Mouse (Mus musculus) intestine, embryonic 16.5 days (tissue): Measurements from ENCODE around the gene Rtn2. TPM values are rescaled to one million over a fixed set of nuclear protein-coding genes. Genes with fewer than 3 reads are reported as not detected.
A peak's percentile ranks its signal among the peaks of the same experiment; 100 is the strongest.

Experiments used
- ATAC-seq: fragments of 200-750 bp; cut with Nextera tagmentation; 2 replicates; pipeline ENCODE4 v1.8.0; 2017; ENCODE audit warnings: moderate TSS enrichment, moderate library complexity
- H3K27ac ChIP-seq: fragments of 300-500 bp; sonication (generic); 2 replicates; pipeline ENCODE4 v1.5.1; 2014; ENCODE audit warnings: mild to moderate bottlenecking, low read length
- H3K27me3 ChIP-seq: fragments of 300-500 bp; sonication (generic); replicated peaks from 2 replicates; pipeline ENCODE4 v1.6.1; 2014; ENCODE audit warnings: low read length, control low read depth, mixed read lengths; ENCODE audit not compliant: control insufficient read depth, insufficient read depth
- H3K36me3 ChIP-seq: fragments of 300-500 bp; sonication (generic); 2 replicates; pipeline ENCODE4 v1.6.1; 2014; ENCODE audit warnings: low read length, control low read depth; ENCODE audit not compliant: control insufficient read depth, insufficient read depth
- H3K4me1 ChIP-seq: fragments of 300-500 bp; sonication (generic); 2 replicates; pipeline ENCODE4 v1.6.1; 2014; ENCODE audit warnings: low read length, control low read depth, mixed read lengths; ENCODE audit not compliant: control insufficient read depth, insufficient read depth
- H3K4me2 ChIP-seq: fragments of 300-500 bp; sonication (generic); 2 replicates; pipeline ENCODE4 v1.6.1; 2014; ENCODE audit warnings: low read depth, low read length, control low read depth
- H3K4me3 ChIP-seq: fragments of 300-500 bp; sonication (generic); 2 replicates; pipeline ENCODE4 v1.5.1; 2014; ENCODE audit warnings: mild to moderate bottlenecking, low read length
- H3K9ac ChIP-seq: fragments of 300-500 bp; sonication (generic); 2 replicates; pipeline ENCODE4 v1.6.1; 2014; ENCODE audit warnings: low read depth, low read length
- H3K9me3 ChIP-seq: fragments of 300-500 bp; sonication (generic); 2 replicates; pipeline ENCODE4 v1.6.1; 2016; ENCODE audit warnings: low read length, control low read depth; ENCODE audit not compliant: control insufficient read depth
- WGBS: fragments of 180-500 bp; shearing (Covaris S2); extraction: QIAGEN DNeasy Blood & Tissue Kit; methylation state at CpG from one replicate; pipeline ENCODE4 v1.1.7; 2014; 5-methylcytosine and 5-hydroxymethylcytosine counted together
- polyA plus RNA-seq: library from polyadenylated mRNA; unstranded; fragments of >200 nt; fragmentation: Nextera tagmentation; extraction: Ambion mirVana; gene quantifications from 2 replicates; pipeline ENCODE4 v1.2.1, GENCODE M21; 2015

The Rtn2 gene
- polyA plus RNA-seq, 1 experiment from 2014 or later: 10.3 TPM

DNA sequence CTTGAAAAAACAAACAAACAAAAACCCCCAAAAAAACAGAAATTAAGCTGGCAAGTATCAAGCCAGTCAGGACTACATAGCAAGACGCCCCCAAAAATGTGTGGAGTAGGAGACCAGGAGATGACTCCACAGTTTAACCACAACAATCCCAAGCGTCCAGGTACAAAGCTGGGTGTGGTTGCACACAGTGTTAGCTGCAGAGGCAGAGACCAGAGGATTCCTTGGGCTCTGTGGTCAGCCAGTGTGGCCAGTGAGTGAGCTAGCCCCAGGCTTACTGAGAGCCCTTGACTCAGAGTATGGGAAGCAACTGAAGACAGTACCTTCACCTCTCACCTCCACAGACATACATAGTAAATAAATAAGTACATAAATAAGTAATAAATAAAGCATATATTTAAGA, 49.5 kb downstream of the Rtn2 start:
- H3K36me3 ChIP-seq: no peaks in the 10 kb centered on the region
- no peaks in the 10 kb centered on the region for H3K27me3 ChIP-seq
- H3K4me3 ChIP-seq: no peak overlapping the region
- no peak for ATAC-seq
- peaks cover 8% of the 10 kb centered on the region for H3K4me1 ChIP-seq
- H3K4me2 ChIP-seq: no peak overlapping the region
- H3K9me3 ChIP-seq: no peaks in the 10 kb centered on the region
- WGBS: 63% methylated on average over 2 of the region's 2 CpGs
- no peak overlapping the region for H3K27ac ChIP-seq
- H3K9ac ChIP-seq: no peak overlapping the region

DNA sequence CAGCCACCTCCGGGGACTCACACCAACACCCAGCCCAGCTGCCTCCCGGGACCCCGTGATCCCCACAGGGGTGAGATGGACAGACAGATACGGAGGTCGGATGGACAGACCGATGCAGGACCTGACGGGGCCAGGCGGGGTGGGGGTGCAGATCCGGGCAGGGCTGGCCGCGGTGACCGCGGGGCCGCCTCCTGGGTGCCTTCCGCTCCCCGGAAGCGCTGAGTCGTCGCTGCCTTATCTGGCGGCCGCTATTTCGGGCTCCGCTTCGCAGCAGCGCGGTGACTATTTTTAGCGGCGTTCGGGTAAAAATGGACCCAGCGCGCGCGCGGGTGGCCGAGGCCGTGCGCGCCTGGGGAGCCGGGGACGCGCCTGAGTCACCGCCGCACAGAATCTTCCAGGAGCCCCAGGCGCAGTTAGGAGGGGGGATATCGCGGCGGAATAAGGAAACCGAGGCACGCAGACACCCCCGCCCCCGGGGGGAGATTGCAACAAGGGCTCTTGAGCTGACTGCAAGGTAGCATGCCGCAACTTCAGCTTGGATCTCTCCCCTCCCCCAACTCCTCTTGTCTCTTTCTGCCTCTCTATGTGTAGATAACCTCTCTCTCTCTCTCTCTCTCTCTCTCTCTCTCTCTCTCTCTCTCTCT, 50.4 kb downstream of the Rtn2 start:
- Histone ChIP-seq H3K36me3 (no peaks in the 10 kb centered on the region), H3K9me3 (no peaks in the 10 kb centered on the region), H3K4me2 (peak overlapping the region; percentile 79), H3K4me1 (0 out of 2 replicates have a peak, but pooled peaks cover 3% of the 10 kb centered on the region), H3K27ac (peak overlapping the region; percentile 57; the same call in 1 of the 2 replicates), H3K4me3 (peak overlapping the region; percentile 64), H3K9ac (peak overlapping the region; percentile 76), H3K27me3 (no peaks in the 10 kb centered on the region)
- peak; percentile 67 for ATAC-seq
- WGBS: under 1% methylated on average over 52 of the region's 52 CpGs

GRCm38 (mm10) chr7:19335583-19335982, 53.2 kb downstream of the Rtn2 start:
- WGBS: 48% methylated on average over 3 of the region's 3 CpGs
- Histone ChIP-seq H3K4me3 (no peak overlapping the region), H3K9ac (no peak overlapping the region), H3K9me3 (no peaks in the 10 kb centered on the region), H3K36me3 (no peaks in the 10 kb centered on the region), H3K4me2 (no peak overlapping the region), H3K4me1 (peaks cover 3% of the 10 kb centered on the region; the same call in 1 of the 2 replicates), H3K27me3 (no peaks in the 10 kb centered on the region), H3K27ac (no peak overlapping the region)
- peak; percentile 36; the same call in 1 of the 2 replicates for ATAC-seq

DNA sequence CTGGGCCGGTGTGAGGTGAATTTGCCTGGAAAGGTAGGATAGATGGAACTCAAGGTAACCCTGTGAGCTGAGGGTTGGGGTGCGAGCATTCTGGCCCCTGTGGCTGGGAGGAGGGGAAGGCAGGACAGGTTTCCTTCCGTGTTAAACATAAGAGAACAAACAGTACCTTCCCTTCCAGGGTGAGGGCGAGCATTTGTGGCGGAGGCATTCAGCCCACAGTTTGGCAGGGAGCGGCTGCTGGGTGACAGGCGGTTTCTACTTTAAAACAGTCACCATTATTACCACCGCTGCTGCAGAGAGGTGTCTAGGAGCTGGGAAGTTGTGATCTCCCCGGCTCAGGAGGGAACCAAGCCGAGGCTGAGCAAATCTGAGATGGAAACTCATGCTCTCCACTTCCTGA, 54.7 kb downstream of the Rtn2 start:
- Histone ChIP-seq H3K4me3 (no peak overlapping the region), H3K9me3 (no peaks in the 10 kb centered on the region), H3K27me3 (no peaks in the 10 kb centered on the region), H3K9ac (no peak overlapping the region), H3K36me3 (no peaks in the 10 kb centered on the region), H3K27ac (no peak overlapping the region), H3K4me2 (no peak overlapping the region), H3K4me1 (peaks cover 13% of the 10 kb centered on the region)
- no peak for ATAC-seq
- 56% methylated on average over 10 of the region's 10 CpGs for WGBS

- Histone ChIP-seq H3K4me2 (no peak overlapping the region), H3K27ac (no peak overlapping the region), H3K9ac (no peak overlapping the region; the same call in 1 of the 2 replicates), H3K27me3 (no peaks in the 10 kb centered on the region), H3K4me3 (no peak overlapping the region), H3K36me3 (no peaks in the 10 kb centered on the region), H3K4me1 (peaks cover 20% of the 10 kb centered on the region), H3K9me3 (no peaks in the 10 kb centered on the region)
- 50% methylated on average over 2 of the region's 2 CpGs for WGBS
- ATAC-seq: no peak
Measured at GRCm38 (mm10) chr7:19338060-19338459, 55.6 kb downstream of the Rtn2 start.

DNA sequence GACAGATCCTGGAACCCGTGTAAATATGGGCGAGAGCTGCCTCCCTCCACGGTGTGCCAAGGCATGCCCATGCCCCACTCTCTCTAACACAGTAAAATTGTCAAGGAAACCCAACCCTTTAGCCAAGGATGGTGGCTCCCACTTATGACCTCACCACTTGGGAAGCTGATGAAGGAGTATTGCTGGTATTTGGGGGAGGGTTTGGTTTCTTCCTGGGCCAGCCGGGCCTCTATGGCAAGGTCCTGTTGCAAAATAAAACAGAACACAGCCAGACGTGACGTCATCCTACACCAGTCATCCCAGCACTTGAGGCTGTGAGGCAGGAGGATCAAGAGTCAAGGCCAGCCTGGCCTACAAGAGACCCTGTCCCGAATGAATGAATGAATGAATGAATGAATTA, 56.2 kb downstream of the Rtn2 start:
- Histone ChIP-seq H3K27ac (no peak overlapping the region), H3K4me1 (peaks cover 23% of the 10 kb centered on the region), H3K9me3 (no peaks in the 10 kb centered on the region), H3K9ac (no peak overlapping the region; the same call in 1 of the 2 replicates), H3K4me2 (no peak overlapping the region), H3K4me3 (no peak overlapping the region), H3K27me3 (no peaks in the 10 kb centered on the region), H3K36me3 (no peaks in the 10 kb centered on the region)
- WGBS: 65% methylated on average over 7 of the region's 7 CpGs
- ATAC-seq: no peak

- no peaks in the 10 kb centered on the region for H3K27me3 ChIP-seq
- H3K36me3 ChIP-seq: no peaks in the 10 kb centered on the region
- 16% methylated on average over 10 of the region's 10 CpGs for WGBS
- peaks cover 30% of the 10 kb centered on the region for H3K4me1 ChIP-seq
- H3K9ac ChIP-seq: no peak overlapping the region
- H3K4me3 ChIP-seq: peak overlapping the region; percentile 56; the same call in 1 of the 2 replicates
- no peak overlapping the region for H3K27ac ChIP-seq
- no peaks in the 10 kb centered on the region for H3K9me3 ChIP-seq
- no peak for ATAC-seq
- H3K4me2 ChIP-seq: peak overlapping the region; percentile 91
Measured at GRCm38 (mm10) chr7:19341250-19341649, 58.8 kb downstream of the Rtn2 start.

DNA sequence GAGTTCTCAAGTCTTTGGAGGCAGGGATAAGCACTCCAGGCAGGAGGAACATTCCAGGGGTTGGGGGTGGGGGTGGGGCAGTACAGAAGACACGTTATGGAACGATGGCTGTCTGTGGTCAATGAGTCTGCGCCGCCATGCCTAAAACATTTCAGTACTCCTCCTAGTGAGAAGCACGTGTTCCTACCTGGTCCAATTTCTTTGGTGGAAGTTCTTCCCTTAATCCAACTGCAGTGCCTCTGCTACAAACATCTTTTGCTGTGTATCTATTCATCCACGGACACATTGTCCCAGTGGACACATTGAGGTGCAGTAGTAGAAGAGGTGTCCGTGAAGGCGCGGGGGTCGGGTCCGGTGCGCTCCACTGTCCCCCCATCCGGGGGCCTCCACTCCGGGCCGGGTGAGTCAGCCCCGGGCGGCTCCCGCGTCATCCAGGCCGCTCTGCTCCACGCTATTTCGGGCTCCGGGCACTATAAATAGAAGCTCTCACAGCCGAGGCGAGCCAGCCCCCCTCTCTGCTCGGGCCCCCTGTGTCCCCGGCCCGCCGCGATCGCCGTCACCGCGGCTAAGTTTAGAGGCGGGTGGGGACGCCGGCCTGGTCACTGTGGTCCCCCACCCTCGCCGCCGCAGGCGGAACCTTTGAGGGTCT, 59.5 kb downstream of the Rtn2 start:
- under 1% methylated on average over 41 of the region's 41 CpGs for WGBS
- 0 out of 2 replicates have a peak, but pooled peaks have one; percentile 8 for ATAC-seq
- Histone ChIP-seq H3K9me3 (no peaks in the 10 kb centered on the region), H3K9ac (peak overlapping the region; percentile 68), H3K36me3 (no peaks in the 10 kb centered on the region), H3K27me3 (no peaks in the 10 kb centered on the region), H3K4me3 (peak overlapping the region; percentile 56), H3K4me1 (peaks cover 30% of the 10 kb centered on the region), H3K27ac (peak overlapping the region; percentile 63; the same call in 1 of the 2 replicates), H3K4me2 (peak overlapping the region; percentile 91)

GRCm38 (mm10) chr7:19342481-19343027, 60.1 kb downstream of the Rtn2 start:
- no peak for ATAC-seq

More at GRCm38 (mm10) chr7:19342481-19343027, 60.1 kb downstream of the Rtn2 start:
- Histone ChIP-seq H3K4me2 (peak overlapping the region; percentile 91), H3K27me3 (no peaks in the 10 kb centered on the region), H3K9ac (peak overlapping the region; percentile 68), H3K9me3 (no peaks in the 10 kb centered on the region), H3K27ac (peak overlapping the region; percentile 63; the same call in 1 of the 2 replicates), H3K4me3 (peak overlapping the region; percentile 56), H3K36me3 (no peaks in the 10 kb centered on the region), H3K4me1 (peaks cover 30% of the 10 kb centered on the region)
- WGBS: under 1% methylated on average over 27 of the region's 27 CpGs
